Mouse (Mus musculus): Measurements from ENCODE around the gene Kcnv2.

Kcnv2 gene

DNA sequence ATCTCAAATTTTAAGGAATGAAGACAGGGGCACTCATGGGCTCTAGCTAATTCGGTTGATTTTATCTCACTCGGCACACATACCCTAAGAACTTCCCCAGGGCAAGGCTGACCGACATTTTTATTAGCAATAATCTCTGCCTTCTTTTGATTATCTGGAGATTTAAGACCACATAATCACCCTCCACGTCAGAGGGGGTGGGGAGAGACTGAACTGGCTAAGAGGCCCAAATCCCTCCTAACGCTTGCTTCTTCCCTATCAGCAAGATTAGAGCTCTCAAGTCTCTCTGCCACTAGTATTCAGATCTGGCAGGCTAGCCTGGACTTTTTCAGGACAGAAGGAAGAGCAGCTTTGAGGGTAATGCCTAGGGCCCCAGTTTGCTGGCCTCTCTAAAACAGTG, at the start of gene Kcnv2:
TSS of gene Kcnv2 (plus strand) at position 308 of the 400 bp plus-strand sequence.
- no peak for DNase-seq (ENCODE audit: low read depth, low spot score)

DNA sequence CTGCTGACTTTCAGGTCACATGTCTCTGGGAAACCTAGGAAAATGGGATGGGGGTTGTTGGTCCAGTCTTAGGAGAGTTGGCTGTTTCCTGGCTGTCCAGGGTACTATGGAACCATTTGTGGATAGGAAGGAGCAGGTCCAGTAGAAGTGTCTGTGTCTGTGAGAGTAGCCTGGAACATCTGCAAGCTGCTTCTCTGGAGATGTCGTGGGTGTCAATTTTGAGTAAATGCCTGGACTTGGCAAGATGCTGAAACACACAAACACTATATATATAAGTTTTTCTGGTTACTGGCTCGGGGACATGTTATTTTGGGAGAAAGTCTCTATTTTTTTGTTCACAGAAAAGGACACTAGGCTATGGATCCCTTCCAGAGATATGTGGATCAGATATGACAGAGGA, 49.0 kb upstream of the Kcnv2 start:
- peak; percentile 71 for DNase-seq (ENCODE audit: low read depth, low spot score)

DNA sequence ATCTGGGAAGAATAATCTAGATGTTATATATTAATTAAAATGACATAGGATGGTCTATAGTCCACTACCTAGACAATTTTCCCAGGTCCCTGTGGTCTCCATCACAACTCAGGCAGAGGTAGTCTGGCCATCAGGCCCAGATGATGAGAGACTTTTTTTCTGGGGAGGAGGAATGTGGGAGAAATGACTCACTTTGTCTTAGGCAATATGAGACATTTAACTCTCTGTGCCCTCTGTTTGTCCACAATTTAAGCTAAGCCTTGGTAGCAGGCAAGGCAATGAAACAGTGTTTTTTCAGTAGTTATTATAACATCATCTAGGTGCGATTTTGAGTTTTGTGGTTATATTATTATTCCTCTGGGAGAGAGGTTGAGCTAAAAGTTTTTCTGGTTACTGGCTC, 48.0 kb upstream of the Kcnv2 start:
- no peak for DNase-seq (ENCODE audit: low read depth, low spot score)

DNA sequence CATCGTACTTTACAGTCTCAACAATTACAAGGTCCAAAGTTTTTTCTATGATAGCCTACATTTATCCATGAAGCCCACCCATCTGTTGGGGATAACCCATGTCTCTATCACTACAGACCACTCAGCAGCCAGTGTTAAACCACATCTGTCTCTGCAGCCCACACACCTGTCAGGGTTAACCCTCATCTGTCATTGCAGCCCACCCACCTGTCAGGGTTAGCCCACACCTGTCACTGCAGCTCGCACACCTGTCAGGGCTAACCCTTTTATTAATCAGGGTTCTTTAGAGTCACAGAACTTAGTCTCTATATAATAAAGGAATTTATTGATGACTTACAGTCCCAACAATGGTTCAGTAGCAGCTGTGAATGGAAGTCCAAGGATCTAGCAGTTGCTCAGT, 43.2 kb upstream of the Kcnv2 start:
- no peak for DNase-seq (ENCODE audit: low read depth, low spot score)

DNA sequence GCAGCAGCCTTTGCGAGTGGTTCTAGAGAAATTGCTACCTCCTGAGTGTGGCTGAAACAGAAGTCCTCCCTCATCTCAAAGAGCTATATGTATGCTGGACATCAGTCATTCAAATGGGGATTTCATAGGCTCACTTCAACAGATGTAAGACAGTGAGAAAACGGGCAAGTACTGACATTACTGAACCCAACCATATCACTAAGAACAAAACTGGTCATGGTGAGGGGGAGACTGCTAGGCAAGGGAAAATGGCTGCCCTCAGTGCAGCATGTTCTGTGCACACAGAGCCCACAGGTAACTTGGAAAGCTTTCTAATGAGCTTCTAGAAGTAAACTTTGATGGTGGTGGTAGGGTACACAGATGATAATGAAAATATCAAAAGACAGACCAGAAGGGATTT, 12.3 kb upstream of the Kcnv2 start:
- DNase-seq (ENCODE audit: low read depth, low spot score): no peak

DNA sequence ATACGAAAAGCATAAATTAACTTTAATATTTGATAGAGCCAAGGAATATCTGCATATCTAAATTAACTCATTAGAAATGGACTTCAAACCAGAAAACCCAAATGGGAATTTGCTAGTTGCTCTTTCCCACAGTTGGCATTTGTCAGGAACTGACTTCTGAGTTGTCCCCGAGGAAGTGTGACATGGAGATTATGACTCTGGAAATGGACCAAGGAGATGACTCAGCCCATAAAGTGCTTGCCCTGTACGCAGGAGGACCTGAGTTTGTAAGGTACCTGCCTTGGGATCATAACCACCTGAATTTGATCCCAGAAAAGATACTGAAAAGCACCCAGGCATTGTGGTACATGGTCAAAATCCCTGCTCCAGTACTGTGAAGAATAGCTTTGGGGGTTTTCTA, 11.1 kb upstream of the Kcnv2 start:
- no peak for DNase-seq (ENCODE audit: low read depth, low spot score)

DNA sequence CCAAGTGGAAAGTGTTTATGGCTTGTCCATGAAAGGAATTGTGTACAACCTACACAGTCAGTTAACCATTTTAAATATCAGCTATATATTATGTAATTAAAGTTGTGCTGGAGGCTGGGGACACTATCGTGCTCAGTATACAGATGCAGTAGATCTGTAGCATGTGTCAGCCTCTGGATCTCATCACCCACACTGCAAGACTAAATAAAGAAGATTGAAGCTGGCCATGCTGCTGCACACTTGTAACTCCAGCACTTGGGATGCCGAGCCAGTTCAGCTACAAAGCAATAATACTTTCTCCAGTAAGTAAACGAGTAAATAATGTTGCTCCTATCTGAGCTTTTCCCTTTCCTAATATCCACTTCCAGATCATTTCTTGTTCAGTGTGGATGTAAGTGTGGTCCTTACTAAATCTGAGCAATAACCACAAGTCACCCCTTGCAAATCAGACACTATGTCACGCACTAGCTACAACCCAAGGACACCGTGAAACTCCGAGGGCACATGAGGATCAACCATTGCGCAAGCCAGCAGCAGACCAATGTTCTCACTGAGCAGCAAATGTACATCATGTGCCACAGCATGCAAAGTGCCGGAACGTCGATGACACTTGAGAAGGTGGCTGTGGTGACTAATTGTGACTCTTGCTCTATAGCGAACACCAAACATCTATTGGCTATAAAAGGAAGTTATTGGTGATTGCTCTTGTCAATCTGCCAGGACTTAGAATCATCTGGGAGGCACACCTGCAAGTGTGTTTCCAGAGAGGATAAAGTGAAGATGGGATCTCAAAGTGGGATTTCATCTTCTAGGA, 9.9 kb upstream of the Kcnv2 start:
- no peak for DNase-seq (ENCODE audit: low read depth, low spot score)

DNA sequence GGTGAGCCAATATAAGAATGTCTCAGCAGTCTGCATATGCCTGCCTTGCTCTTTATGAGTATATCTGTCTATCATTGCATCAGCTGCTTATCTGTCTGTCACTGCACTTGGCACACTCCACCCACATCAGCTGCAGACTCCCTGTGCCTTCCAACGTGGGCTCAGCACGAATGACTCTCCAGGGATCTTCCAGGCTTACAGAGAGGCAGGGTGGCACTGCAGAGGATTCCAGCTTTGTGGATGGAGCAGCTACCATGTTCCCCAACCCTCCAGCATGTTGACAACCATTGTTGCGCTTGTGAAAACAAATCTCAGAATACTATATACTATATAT, 9.3 kb upstream of the Kcnv2 start:
- peak; percentile 62 for DNase-seq (ENCODE audit: low read depth, low spot score)

DNA sequence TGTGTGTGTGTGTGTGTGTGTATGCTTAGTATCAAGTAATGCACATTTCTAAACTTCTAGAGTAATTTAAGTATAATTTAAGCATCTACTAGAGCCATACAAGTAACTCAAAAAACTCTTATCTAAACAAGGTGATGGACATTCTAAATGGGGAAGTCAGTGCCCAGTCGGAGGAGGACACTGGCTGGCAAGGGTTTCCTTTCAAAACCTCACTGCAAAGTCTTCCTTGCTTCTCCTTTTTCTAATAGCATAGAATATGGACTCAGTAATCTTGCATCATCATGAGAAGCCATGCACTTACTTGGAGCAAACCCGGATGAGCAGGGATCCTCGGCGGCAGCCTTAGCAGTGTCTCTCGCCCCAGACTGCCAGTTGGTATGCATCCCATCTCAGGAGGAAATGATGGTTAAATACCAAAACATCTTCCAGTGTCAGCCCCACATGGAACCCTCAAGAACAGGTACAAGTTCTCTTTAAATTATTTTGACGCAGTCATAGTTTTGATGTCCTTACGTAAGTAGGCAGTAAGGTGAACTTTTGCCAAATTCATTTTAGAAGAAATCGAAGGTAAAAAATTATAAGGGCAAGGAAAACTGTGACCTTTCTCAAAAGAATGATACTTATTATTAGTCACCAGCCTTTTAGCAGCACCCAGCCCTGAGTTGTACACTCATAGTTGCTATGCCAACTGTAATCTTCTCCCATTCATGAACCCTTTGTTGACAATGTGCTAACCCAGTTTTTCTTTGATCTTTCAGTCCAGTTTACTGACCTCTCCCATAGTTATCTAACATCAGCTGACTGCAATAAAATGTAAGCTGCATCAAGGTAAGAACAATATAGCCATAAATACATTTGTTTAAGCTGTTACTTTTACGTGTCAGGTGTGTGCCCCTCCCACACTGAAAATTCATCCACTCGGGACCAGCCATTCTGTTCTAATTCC, 5.8 kb upstream of the Kcnv2 start:
- DNase-seq (ENCODE audit: low read depth, low spot score): no peak

DNA sequence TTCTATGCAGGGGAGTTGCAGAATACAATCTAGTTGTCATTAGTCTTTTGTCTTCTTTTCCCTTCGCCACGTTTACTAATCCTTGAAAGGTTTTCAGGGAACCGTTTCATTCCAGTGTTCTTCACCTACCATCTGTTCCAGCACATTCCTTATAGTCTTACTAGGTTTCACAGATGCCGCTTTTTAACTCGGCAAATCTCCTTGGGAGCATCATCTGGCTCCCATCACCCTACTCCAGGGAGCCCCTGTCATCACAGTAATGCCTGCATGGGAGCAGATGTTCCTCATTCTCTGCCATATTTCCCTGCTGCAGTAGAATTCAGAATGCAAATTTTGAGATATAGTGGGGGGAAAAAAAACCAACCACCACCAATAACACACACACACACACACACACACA, 5.1 kb upstream of the Kcnv2 start:
- peak; percentile 67 for DNase-seq (ENCODE audit: low read depth, low spot score)

DNA sequence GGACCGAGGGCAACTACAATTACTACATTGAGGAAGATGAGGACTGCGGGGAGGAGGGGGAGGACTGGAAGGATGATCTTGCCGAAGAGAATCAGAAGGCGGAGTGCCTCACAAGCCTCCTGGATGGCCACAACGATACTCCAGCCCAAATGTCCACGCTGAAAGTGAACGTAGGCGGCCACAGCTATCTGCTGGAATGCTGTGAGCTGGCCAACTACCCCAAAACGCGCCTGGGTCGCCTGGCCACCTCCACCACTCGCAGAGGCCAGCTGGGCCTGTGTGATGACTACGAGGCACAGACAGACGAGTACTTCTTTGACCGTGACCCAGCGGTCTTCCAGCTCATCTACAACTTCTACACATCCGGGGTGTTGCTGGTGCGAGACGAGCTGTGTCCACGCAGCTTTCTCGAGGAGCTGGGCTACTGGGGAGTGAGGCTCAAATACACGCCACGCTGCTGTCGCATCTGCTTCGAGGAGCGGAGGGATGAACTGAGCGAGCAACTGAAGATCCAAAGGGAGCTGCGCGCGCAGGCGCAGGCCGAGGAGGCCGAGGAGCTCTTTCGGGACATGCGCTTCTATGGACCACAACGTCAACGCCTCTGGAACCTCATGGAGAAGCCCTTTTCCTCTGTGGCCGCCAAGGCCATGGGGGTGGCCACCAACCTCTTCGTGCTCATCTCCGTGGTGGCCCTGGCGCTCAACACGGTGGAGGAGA, 681 bp downstream of the Kcnv2 start:
- DNase-seq (ENCODE audit: low read depth, low spot score): no peak

DNA sequence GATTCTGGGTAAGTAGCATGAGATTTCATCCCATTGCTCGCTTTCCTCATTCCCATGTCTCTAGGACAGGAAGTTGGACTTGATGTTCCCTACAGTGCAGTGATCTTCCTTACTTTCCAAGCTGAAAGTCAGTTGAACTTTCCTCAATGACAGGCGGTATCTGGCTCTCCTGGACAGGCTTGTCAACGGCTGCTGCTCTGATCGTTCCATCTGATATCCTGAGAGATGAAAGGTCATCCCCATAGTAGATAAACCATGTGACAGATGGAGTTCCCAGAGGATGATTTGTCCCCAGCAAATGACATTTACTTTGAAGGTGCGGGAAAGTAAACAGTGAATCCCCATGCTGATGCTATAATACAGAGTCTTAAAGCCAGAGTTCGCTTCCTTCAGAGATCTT, 3.2 kb downstream of the Kcnv2 start:
- no peak for DNase-seq (ENCODE audit: low read depth, low spot score)

DNA sequence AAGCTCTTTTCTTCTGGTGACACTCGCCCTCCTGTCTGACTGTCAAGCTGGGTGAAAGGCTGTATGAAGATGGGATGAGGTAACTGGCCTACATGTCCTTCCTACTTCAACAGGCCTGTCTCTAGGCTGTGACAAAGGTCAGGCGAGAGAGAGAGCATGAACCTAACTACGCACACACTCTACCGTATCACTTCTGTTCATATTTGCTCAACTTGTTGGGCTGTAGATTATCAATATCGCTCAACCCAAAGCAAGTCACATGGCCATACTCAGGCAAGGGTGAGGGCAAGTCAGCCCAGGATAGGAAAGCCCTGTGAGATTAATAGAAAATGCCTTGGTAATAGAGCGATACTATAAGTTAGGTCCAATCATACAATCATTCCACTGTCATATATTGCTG, 5.2 kb downstream of the Kcnv2 start:
- no peak for DNase-seq (ENCODE audit: low read depth, low spot score)

DNA sequence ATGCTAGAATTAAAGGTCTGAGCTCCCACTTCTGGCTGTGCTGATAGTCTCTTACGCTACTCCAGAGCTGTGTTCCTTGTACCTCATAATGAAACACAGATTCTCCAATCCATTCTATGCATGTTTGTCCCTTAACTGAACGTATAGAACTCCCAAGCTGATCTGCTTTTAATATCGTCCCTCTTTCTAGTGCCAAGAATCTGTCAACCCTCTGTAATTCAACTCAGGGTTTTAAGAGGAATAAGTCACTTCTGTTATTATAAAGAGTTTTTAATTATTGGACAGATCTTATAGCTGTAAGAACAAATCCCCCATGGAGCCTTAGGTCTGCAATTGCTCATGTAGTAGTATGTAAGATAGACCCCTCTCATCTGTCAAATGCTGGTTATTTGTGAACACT, 5.8 kb downstream of the Kcnv2 start:
- no peak for DNase-seq (ENCODE audit: low read depth, low spot score)

DNA sequence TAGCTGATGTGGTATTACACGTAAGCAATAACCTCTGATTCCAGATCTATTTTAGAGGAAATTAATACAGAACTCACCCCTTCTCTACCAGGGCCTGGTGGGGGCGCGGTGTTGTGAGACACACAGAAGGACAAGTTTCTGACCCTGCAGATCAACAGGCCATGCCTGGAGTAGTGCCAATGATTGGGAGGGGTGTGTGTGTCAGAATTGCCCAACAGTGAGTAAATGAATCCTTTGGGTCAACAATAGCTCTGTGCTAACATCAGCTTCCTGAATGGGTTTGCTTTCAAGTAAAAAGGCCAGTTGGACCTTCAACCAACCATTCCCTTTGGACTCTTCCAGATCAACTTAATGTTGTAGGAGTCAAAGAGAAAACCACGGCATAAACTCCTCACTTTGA, 6.3 kb downstream of the Kcnv2 start:
- DNase-seq (ENCODE audit: low read depth, low spot score): no peak

DNA sequence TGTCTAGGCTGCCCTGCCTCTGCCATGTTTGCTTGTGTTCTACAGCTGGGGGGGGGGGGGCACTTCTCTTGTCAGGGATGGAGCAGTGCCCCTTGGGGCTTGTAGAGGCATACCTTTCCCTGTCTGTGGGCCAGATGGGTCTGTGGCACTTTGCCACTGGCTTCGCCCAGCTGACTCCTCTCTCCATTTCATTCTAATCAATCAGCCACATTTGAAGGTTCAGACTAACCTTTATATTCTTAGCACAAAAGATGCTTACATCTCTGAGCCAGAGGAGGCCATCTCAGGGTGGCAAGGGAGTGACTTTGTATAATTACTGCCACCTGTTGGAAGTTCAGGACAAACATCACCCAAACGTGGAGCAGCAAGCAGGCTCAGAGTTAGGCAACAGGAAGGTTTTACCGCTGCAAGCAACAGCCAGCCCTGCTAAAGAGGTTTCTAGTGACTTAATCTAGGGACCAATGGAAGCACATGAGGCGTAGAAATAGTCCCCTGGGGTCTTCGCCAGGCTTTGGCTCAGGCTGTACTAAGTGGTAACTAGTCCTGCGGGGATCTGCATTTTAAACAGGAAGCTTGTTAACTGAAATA, 9.9 kb downstream of the Kcnv2 start:
- DNase-seq (ENCODE audit: low read depth, low spot score): peak; percentile 13

DNA sequence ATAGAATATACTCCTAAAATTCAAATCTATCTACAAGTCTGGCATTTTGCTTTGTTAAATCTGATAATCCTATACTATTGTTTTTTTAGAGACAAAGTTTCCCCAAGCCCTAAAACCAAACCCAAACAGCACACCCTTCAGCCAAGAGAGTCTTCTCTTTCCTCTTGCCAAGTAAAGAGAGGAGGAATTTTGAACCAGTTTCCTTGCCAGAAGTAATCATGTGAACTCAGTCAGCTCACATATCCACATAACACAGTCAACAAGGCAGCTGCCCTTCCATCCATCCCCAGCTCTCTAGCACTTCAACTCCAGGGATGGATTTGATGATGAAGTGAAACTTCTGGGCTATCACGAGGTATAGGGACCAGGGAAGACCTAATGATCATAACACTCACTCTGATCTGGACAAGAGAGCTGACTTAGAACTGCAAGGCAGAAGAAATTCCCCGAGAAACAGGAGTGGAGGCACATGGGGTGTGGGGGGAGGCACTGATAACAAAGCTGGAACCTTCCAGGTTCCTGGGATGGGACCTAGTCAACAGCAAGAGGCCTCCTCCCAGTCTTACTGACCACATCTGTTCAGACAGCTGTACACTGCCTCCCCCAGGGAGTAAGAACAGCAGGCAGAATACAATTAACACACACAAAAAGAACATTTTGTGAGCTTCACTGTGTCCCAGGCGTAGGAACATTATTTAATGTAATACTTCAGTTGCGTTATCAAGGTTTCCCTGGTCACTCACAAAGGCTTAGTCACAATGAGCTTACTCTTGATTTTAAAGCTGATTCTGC, 13.9 kb downstream of the Kcnv2 start:
- DNase-seq (ENCODE audit: low read depth, low spot score): no peak

DNA sequence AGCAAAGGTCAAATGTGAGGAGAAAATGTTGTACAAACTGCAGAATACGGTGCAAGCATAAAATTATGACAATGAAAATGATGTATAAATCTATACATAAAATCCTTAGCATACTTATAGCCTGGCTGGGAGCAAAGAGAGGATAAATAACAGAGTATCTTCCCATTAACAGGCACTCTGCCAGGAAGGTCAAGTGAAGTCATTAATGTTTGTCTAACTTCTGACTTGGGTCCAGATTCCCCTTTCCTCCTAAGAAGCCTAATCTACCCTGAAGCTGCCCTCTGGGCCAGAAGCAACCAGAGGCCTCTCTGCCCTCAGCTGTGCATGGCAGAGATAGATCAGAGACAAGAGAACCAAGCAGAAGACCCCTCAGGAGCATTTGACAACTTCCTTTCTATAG, 24.1 kb downstream of the Kcnv2 start:
- DNase-seq (ENCODE audit: low read depth, low spot score): no peak

DNA sequence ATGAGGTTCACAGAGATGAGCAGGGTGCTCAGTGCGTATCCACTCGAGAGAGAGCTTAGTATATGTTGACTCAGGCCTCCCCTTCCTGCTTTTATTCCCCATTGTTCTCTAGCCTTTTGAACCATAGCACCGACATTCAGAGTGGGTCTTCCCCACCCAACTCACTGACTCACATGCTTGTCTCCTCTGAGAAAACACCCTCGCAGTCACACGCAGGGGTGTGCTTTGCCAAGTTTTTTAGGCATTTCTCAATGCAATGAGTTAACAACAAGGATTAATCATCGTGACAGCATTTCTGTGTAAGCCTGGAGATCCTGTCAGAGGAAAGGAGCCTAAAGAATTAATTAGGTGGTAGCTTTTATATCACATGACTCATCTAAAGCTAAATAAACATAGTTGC, 29.3 kb downstream of the Kcnv2 start:
- peak; percentile 83 for DNase-seq (ENCODE audit: low read depth, low spot score)

DNA sequence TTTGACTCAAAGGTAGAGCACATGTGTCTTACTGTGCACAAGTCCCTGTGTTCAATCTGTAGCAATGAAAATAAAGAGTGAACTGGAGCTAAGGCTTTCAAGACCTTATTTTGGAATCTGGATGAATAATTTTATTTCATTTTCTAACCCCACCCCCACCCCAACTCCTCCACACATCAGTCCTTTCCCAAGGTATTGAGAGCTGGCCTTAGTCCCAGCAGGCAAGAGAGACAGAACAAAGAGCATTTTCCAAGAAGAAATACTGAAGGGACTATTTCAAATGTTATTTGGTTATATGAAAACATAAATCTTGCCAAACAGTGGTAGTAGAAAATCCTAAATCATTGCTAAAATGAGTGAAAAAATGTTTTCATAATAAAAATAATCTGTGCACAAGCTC, 38.0 kb downstream of the Kcnv2 start:
- no peak for DNase-seq (ENCODE audit: low read depth, low spot score)

DNA sequence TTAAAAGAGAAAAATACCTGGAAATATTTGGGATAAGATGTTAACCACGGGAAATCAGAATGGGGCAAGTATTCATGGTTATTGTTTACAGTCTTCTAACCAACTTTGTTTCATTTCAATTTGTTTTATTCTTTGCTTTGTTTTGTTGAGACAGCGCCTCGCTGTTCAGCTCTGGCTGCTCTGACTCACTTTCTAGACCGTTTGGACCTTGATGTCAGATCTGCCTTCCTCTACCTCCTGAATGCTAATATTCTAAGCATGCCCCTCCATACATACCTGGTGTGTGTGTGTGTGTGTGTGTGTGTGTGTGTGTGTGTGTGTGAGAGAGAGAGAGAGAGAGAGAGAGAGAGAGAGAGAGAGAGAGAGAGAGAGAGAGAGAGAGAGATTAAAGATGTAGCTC, 41.5 kb downstream of the Kcnv2 start:
- no peak for DNase-seq (ENCODE audit: low read depth, low spot score)

Data from brain, adult 2 months (tissue).